Mouse (Mus musculus): ENCODE measurements around the gene Serhl. TPM values are rescaled to one million over a fixed set of nuclear protein-coding genes. Genes with fewer than 3 reads are reported as not detected.

The Serhl gene
- polyA plus RNA-seq, 1 experiment = 37.5 TPM

DNA sequence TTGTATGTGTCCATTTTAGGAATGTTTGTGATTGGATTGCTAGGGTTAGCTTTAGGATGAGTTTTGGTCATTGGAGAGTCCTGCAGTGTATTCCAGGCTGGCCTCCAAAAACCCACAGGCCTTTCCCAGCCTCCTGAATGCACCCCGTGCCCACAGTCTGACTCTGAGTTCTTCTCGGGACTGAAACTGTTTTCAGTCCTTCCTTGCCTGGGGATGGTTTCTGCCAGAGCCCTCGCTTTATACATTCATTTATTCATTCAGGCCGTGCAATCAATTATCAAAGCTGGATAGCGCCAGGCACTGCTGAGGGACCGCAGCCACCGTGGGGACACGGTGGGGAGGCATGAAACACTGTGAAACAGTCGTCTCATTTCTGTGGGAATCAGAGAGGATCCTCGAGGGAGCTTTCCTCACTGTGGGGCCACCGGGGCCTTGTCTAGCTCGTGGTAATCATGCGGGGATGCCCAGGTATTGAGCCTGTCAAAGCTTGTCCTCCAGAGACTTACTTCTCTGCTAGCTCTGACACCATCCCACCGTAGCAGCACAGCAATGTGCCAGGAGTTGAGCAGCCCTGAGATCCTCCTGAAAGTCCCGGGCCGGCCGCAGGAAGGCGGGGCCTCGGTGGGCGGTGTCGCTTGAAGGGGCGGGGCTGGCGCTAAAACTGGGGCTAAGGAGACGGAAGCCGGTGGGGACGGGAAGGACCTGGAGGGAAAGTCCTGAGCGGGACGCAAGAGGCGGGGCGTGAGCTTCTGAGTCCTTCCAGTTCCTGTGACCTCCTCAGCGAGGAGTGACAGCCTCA, 10.4 kb downstream of the Serhl start:
- TF ChIP-seq CTCF (IDR thresholded peaks at IDR 0.05; ENCODE audit: control insufficient read depth, insufficient read depth, insufficient replicate concordance, low read depth, low read length) (no peak), POLR2A (IDR thresholded peaks at IDR 0.05; ENCODE audit: control insufficient read depth, low read depth, low read length) (peak; percentile 44; the same call in 1 of the 2 replicates)
- Histone ChIP-seq H3K4me3 (ENCODE audit: control insufficient read depth, low read depth, low read length) (peak overlapping the region; percentile 83), H3K36me3 (ENCODE audit: control insufficient read depth, insufficient read depth, low read length) (no peaks in the 10 kb centered on the region), H3K27ac (ENCODE audit: control insufficient read depth, insufficient read depth, low read depth, low read length) (no peak overlapping the region), H3K4me1 (ENCODE audit: control insufficient read depth, insufficient read depth, low read length) (peaks cover 13% of the 10 kb centered on the region), H3K27me3 (ENCODE audit: control insufficient read depth, insufficient read depth, low read length) (no peaks in the 10 kb centered on the region)

DNA sequence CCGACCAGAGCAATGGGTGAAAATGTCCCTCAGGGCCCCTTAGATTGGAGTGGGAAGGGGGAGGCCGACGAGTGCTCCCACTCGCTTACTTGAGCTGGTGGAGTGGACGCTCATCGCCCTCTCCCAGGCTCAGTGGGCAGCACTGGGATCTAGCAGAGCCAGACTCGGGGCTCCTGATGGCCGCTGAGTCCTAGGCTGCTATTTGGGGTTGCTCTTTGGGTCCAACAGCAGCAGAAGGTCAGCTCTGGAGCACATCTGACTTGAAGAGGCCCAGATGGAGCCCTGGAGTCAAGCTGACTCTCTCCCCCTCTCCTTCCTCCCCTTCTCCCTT, 11.0 kb downstream of the Serhl start:
- H3K4me1 ChIP-seq (ENCODE audit: control insufficient read depth, insufficient read depth, low read length) = peaks cover 13% of the 10 kb centered on the region
- H3K27me3 ChIP-seq (ENCODE audit: control insufficient read depth, insufficient read depth, low read length) = no peaks in the 10 kb centered on the region
- H3K36me3 ChIP-seq (ENCODE audit: control insufficient read depth, insufficient read depth, low read length) = no peaks in the 10 kb centered on the region
- H3K27ac ChIP-seq (ENCODE audit: control insufficient read depth, insufficient read depth, low read depth, low read length) = no peak overlapping the region
- TF ChIP-seq POLR2A (IDR thresholded peaks at IDR 0.05; ENCODE audit: control insufficient read depth, low read depth, low read length) (no peak), CTCF (IDR thresholded peaks at IDR 0.05; ENCODE audit: control insufficient read depth, insufficient read depth, insufficient replicate concordance, low read depth, low read length) (no peak)
- peak overlapping the region; percentile 83 for H3K4me3 ChIP-seq (ENCODE audit: control insufficient read depth, low read depth, low read length)

DNA sequence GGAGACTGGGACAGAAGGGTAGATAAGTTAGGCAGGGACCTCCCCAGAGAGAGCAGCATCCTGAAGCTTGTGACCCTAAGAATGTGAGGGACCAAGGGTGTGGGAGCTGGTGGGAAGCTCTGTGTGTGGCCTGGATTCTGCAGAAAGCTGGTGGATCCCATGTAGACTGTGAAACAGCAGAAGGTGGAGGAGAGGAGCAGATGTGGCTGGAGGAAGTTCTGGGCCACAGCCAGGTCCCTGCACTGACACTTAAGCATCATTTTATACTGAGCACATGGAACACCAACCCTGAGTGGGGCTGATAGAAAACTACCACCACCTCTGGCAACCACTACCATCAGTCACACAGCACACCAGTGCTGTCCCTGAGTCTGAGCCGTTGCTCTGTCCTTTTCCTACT, 13.8 kb downstream of the Serhl start:
- TF ChIP-seq POLR2A (IDR thresholded peaks at IDR 0.05; ENCODE audit: control insufficient read depth, low read depth, low read length) = no peak
- no peak for TF ChIP-seq CTCF (IDR thresholded peaks at IDR 0.05; ENCODE audit: control insufficient read depth, insufficient read depth, insufficient replicate concordance, low read depth, low read length)
- H3K27me3 ChIP-seq (ENCODE audit: control insufficient read depth, insufficient read depth, low read length) = no peaks in the 10 kb centered on the region
- no peaks in the 10 kb centered on the region for H3K36me3 ChIP-seq (ENCODE audit: control insufficient read depth, insufficient read depth, low read length)
- no peak overlapping the region for H3K27ac ChIP-seq (ENCODE audit: control insufficient read depth, insufficient read depth, low read depth, low read length)
- H3K4me1 ChIP-seq (ENCODE audit: control insufficient read depth, insufficient read depth, low read length) = peaks cover 13% of the 10 kb centered on the region
- no peak overlapping the region for H3K4me3 ChIP-seq (ENCODE audit: control insufficient read depth, low read depth, low read length)

DNA sequence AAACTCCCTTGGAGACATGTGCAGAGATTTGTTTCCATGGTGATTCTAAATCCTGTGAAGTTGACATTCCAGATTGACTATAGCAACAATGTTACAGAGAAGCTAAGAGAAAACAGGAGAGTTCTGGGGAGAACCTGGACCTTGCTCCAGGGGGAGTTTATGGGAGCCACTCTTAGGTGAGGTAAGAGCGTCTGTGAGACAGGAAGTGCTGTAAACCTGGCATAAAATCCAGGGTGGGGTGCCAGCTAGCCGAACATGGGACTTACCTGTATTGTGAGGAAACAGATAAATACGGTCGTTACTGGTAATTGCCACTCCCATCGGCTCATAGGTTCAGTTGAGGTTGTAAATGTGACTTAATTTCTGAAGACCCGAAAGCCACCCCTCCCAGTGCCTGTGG, 17.1 kb downstream of the Serhl start:
- Histone ChIP-seq H3K4me3 (ENCODE audit: control insufficient read depth, low read depth, low read length) (peak overlapping the region; percentile 77), H3K4me1 (ENCODE audit: control insufficient read depth, insufficient read depth, low read length) (peaks cover 5% of the 10 kb centered on the region), H3K36me3 (ENCODE audit: control insufficient read depth, insufficient read depth, low read length) (no peaks in the 10 kb centered on the region), H3K27ac (ENCODE audit: control insufficient read depth, insufficient read depth, low read depth, low read length) (no peak overlapping the region), H3K27me3 (ENCODE audit: control insufficient read depth, insufficient read depth, low read length) (no peaks in the 10 kb centered on the region)
- TF ChIP-seq POLR2A (IDR thresholded peaks at IDR 0.05; ENCODE audit: control insufficient read depth, low read depth, low read length) = no peak
- no peak for TF ChIP-seq CTCF (IDR thresholded peaks at IDR 0.05; ENCODE audit: control insufficient read depth, insufficient read depth, insufficient replicate concordance, low read depth, low read length)

DNA sequence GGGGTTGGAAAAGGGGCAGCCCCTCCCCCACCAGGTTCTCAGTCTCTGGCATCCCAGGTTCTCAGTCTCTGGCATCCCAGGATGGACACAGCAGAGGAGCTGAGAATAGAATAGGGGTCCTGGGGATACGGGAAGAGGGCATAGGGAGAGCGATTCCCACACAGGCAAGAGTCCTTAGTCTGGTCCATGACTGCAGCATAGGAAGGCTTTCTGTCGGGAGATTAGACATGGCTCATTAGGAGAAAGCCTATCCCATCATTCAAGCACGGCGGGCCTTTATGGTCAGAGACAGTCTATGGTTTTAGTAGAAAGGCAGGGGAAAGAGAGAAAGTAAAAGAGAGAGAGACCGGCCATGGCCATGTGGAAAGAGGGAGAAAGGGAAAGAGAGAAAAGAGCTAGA, 18.5 kb downstream of the Serhl start:
- H3K27me3 ChIP-seq (ENCODE audit: control insufficient read depth, insufficient read depth, low read length) = no peaks in the 10 kb centered on the region
- peak overlapping the region; percentile 77 for H3K4me3 ChIP-seq (ENCODE audit: control insufficient read depth, low read depth, low read length)
- no peak overlapping the region for H3K27ac ChIP-seq (ENCODE audit: control insufficient read depth, insufficient read depth, low read depth, low read length)
- TF ChIP-seq POLR2A (IDR thresholded peaks at IDR 0.05; ENCODE audit: control insufficient read depth, low read depth, low read length) (no peak), CTCF (IDR thresholded peaks at IDR 0.05; ENCODE audit: control insufficient read depth, insufficient read depth, insufficient replicate concordance, low read depth, low read length) (no peak)
- 0 out of 2 replicates have a peak, but pooled peaks cover 2% of the 10 kb centered on the region for H3K4me1 ChIP-seq (ENCODE audit: control insufficient read depth, insufficient read depth, low read length)
- no peaks in the 10 kb centered on the region for H3K36me3 ChIP-seq (ENCODE audit: control insufficient read depth, insufficient read depth, low read length)

DNA sequence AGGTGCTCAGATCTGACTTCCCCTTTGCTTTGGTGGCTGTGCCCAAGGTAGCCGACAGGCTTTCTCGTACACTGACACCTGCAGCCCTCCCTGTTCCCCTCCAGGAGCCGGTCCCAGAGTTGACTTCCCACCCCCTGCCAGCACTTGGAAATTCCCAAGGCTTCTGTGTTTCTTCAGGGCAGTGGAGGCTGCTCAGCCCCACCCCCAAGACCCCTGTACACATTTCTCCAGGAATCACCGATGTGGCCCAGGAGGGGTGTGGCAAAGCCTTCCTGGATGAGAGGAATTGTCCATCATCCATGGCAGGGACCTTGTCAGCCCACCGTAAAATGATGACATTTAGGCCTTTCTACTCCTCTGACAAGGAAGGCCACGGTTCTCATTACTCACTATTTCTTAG, 22.0 kb downstream of the Serhl start:
- H3K4me1 ChIP-seq (ENCODE audit: control insufficient read depth, insufficient read depth, low read length) = no peaks in the 10 kb centered on the region; the same call in 1 of the 2 replicates
- TF ChIP-seq POLR2A (IDR thresholded peaks at IDR 0.05; ENCODE audit: control insufficient read depth, low read depth, low read length) (no peak), CTCF (IDR thresholded peaks at IDR 0.05; ENCODE audit: control insufficient read depth, insufficient read depth, insufficient replicate concordance, low read depth, low read length) (no peak)
- H3K27me3 ChIP-seq (ENCODE audit: control insufficient read depth, insufficient read depth, low read length) = no peaks in the 10 kb centered on the region
- H3K4me3 ChIP-seq (ENCODE audit: control insufficient read depth, low read depth, low read length) = no peak overlapping the region
- H3K36me3 ChIP-seq (ENCODE audit: control insufficient read depth, insufficient read depth, low read length) = no peaks in the 10 kb centered on the region
- no peak overlapping the region for H3K27ac ChIP-seq (ENCODE audit: control insufficient read depth, insufficient read depth, low read depth, low read length)

DNA sequence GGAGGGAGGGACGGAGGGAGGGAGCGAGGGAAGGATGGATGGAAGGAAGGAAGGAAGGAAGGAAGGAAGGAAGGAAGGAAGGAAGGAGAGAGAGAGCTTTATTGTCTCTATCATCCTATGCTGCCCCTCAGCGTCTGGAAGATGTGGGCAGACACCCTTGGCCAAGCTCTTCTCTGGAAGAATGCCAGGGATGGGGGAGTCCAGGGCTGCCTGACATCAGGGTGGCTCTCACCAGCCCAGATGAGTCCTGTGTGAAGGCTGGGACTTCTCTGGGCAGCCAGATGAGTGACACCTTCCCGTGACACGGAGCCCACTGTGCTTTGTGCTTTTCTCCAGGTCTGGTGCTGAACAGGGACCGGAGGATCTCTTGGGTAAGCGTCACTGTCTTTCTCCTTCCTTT, 22.6 kb downstream of the Serhl start:
- Histone ChIP-seq H3K27me3 (ENCODE audit: control insufficient read depth, insufficient read depth, low read length) (no peaks in the 10 kb centered on the region), H3K4me1 (ENCODE audit: control insufficient read depth, insufficient read depth, low read length) (no peaks in the 10 kb centered on the region; the same call in 1 of the 2 replicates), H3K4me3 (ENCODE audit: control insufficient read depth, low read depth, low read length) (no peak overlapping the region), H3K36me3 (ENCODE audit: control insufficient read depth, insufficient read depth, low read length) (no peaks in the 10 kb centered on the region), H3K27ac (ENCODE audit: control insufficient read depth, insufficient read depth, low read depth, low read length) (no peak overlapping the region)
- TF ChIP-seq POLR2A (IDR thresholded peaks at IDR 0.05; ENCODE audit: control insufficient read depth, low read depth, low read length) (no peak), CTCF (IDR thresholded peaks at IDR 0.05; ENCODE audit: control insufficient read depth, insufficient read depth, insufficient replicate concordance, low read depth, low read length) (no peak)
